Mouse (Mus musculus) testis, adult 2 months (tissue): ENCODE data around the gene Tuba4a.

Experiments
- CTCF ChIP-seq: fragments of 200-500 bp; IDR thresholded peaks from 2 replicates; pipeline ENCODE4 v1.5.1; 2012; ENCODE audit warnings: low read depth, mild to moderate bottlenecking, inconsistent platforms, low read length, moderate library complexity; ENCODE audit not compliant: control insufficient read depth, insufficient read depth, insufficient replicate concordance
- POLR2A ChIP-seq: fragments of 200-500 bp; IDR thresholded peaks from 2 replicates; pipeline ENCODE4 v1.6.1; 2012; ENCODE audit warnings: low read depth, mild to moderate bottlenecking, inconsistent platforms, low read length, moderate library complexity; ENCODE audit not compliant: control insufficient read depth

DNA sequence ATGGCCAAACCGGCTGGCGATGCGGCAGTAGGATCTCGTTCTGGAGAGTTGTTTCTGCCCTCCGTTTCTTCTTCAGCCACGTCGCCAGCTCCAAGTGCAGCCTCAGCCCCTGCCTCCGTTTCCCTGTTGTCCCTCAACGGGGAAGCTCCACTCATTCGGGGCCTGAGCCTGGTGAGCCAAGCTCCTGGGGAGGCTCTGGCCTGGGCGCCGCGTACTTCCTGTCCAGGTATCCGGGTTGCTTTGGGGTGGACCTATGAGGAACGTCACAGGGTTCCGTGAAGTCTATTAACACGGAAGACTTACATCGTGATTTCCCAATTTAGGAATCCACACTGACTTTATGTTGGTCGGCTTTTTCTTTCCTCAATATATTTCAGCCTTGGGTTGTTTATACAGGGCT is 27.2 kb downstream of the Tuba4a start:
- TF ChIP-seq CTCF (no peak), POLR2A (no peak)
